Mouse (Mus musculus): ENCODE data around the gene Net1.

DNA sequence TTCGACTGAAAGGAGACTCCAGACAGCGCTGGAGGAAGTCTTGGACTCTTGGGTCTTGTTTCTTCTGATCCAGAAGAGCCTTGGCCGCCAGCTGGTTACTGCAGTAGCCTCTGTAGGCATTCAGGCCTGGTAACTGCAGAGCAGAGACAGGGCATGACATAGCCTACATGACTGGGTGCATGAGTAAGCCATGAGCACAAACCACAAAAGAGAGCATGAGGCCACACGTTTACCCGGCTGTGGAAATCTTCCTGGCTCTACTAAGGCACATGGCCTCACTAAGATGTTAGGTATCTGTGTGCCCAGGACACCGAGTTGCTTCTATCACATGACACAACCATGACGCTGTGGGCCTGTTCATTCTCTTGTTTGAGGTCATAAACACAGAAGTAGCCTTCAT, 31.4 kb downstream of the Net1 start:
- TF ChIP-seq ZNF384 (IDR thresholded peaks at IDR 0.05; ENCODE audit: low read depth, low read length) (no peak), CHD2 (IDR thresholded peaks at IDR 0.05; ENCODE audit: low read depth, low read length) (no peak)
